Mouse (Mus musculus) macrophage (primary cell): Measurements from ENCODE around the gene Gm9803. TPM values are rescaled to one million over a fixed set of nuclear protein-coding genes. Genes with fewer than 3 reads are reported as not detected.

Experiments
- H3K27ac ChIP-seq: fragments of 350-480 bp; formaldehyde crosslinking; 2 replicates; pipeline ENCODE4 v1.9.0; 2021
- H3K36me3 ChIP-seq: fragments of 350-480 bp; formaldehyde crosslinking; 2 replicates; pipeline ENCODE4 v1.9.0; 2021; ENCODE audit errors: inconsistent target
- H3K4me3 ChIP-seq: fragments of 350-480 bp; formaldehyde crosslinking; 2 replicates; pipeline ENCODE4 v1.9.0; 2021; ENCODE audit errors: inconsistent target
- H3K79me2 ChIP-seq: fragments of 350-480 bp; formaldehyde crosslinking; 2 replicates; pipeline ENCODE4 v1.9.0; 2021; ENCODE audit errors: inconsistent target
- WGBS: methylation state at CpG from one replicate; pipeline ENCODE4 v1.1.7; 2026; ENCODE audit warnings: inconsistent platforms; ENCODE audit not compliant: missing documents; 5-methylcytosine and 5-hydroxymethylcytosine counted together
- polyA plus RNA-seq: library from polyadenylated mRNA; stranded (reverse); fragments of 250-400 nt; gene quantifications from 3 replicates; pipeline ENCODE4 v1.2.4, GENCODE M21; 2018; ENCODE audit warnings: inconsistent platforms

Gene Gm9803
- polyA plus RNA-seq, 1 experiment from 2014 or later: 0.69 TPM

DNA sequence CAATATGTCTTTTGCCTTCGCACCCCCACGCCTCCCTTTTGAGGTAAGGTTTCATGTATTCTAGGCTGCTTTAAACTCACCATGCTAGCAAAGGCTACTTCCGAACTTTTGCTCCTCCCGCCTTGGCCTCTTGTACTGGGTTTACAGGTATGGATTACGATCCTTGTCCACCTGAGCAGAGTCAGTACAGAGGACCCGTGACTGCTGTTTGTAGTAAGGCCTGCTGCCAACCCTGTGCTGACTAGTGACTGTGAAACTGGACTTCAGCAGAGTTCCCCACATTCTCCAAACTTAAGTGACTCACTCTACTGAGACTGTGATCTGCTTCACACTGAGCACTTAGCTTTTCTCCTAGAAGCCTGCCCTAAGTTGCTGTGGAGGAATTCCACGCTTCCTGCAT is 13.8 kb downstream of the Gm9803 start:
- Histone ChIP-seq H3K36me3 (peaks cover 8% of the 10 kb centered on the region), H3K79me2 (peaks cover 18% of the 10 kb centered on the region; the same call in 1 of the 2 replicates), H3K4me3 (no peak overlapping the region), H3K27ac (no peak overlapping the region)
- WGBS: 100% methylated on average over 7 of the region's 7 CpGs

DNA sequence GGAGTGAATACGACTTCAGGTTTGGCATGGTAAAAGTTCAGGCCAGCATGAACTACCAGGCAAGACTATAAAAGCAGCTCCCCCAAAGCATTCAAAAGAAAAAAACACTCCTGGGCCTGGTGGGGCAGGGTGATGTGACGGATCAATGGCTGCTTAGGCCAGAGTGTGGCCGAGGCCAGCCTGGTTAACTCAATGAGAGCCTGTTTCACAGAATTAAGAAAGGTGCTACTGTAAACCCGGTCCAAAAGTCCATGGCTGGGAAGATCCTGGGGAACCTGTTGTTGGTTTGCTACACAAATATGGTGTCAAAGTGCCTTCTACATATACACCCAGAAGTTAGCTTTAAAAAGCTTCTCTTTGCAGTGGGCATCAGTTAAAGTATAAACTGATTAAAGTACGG is 14.9 kb downstream of the Gm9803 start:
- Histone ChIP-seq H3K79me2 (peaks cover 18% of the 10 kb centered on the region; the same call in 1 of the 2 replicates), H3K36me3 (no peaks in the 10 kb centered on the region), H3K27ac (no peak overlapping the region), H3K4me3 (no peak overlapping the region)
- whole genome bisulfite sequencing: 91% methylated on average over 5 of the region's 5 CpGs

DNA sequence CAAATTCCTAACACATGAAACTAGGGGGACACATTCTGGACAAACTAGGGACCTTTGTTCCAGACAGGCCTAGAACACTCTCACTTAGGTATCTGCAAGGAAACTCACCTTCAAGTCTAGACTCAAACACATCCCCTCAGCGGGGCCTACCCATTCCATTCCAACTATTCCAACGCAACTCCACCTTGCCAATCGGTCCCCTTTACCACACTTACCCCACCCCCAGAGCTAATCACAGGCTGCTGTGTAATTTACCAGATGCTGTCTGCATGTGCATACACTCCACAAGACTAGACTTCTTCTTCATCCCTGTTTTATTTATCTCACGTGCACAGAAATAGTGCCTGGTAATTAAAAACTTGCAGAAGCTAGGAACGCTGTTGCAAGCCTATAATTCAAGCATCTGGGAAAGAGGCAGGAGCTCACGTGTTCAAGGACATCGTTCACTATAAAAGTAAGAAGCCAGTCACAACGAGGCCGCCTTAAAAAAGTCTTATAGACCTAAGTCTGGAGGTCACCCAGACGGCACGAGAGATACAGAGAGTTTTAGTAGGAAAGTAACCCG is 15.9 kb downstream of the Gm9803 start:
- no peaks in the 10 kb centered on the region for H3K36me3 ChIP-seq
- WGBS: 24% methylated on average over 12 of the region's 12 CpGs
- peaks cover 18% of the 10 kb centered on the region; the same call in 1 of the 2 replicates for H3K79me2 ChIP-seq
- 0 out of 2 replicates have a peak overlapping the region, but pooled peaks have one; percentile 32 for H3K27ac ChIP-seq
- peak overlapping the region; percentile 89 for H3K4me3 ChIP-seq

DNA sequence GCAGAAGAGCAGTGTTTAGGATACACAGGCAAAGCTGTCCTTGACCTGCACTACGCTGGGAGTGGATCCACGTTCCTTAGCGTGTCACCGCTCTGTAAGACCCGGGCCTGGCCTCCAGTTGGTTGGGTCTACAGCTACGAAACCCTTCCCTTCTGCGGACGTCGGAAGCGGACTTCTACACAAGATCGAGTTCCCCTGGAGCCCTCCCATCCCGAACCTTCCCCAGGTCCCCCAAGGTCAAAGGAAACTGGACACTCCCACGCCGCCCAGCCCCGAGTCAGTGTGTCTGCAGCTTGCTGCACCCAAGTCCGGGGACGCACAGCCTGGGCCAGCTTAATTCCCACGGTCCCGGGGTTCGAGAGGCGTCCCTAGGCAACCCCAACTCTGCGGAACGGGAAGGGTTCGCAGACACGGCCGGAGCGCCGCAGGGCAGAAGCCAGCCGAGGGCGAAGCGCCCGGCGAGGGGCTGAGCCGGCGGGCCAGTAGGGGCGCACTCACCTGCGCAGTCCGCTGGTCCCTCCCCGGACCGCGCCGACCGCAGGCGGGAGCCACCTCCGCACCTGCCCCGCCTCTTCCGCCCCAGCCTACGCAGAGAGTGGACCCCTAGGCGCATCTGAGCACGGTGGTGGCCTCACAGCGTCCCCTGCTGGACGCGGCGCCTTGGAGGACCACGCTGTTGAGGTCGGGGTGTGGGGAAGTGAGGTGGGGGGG is 16.7 kb downstream of the Gm9803 start, which contains the start of gene 1700021F05Rik:
TSS of gene 1700021F05Rik (minus strand) at position 553 of the 711 bp plus-strand sequence.
- H3K27ac ChIP-seq: peak within 1 kb of the TSS; percentile 32
- WGBS: under 1% methylated on average over 47 of the region's 56 CpGs
- no peaks in the 10 kb centered on the region for H3K36me3 ChIP-seq
- H3K79me2 ChIP-seq: peaks cover 18% of the 10 kb centered on the region; the same call in 1 of the 2 replicates
- peak within 1 kb of the TSS; percentile 89 for H3K4me3 ChIP-seq

DNA sequence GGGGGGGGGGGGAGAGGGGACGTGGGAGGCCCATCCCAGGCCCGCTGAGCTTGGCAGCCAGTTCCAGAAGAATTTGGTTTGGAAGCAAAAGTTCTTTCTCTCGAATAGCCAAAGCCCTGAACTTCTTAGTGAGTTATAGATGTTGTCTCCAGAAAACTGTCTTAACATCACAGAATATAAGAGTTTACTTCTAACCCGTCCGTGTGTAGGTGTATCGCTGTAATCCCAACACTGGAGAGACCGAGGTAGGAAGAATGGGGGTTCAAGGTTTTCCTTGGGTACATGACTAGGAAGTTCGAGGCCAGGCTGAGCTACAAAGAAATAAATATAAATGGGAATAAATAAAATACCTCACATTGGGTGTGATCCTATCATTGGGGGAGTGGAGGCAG is 17.3 kb downstream of the Gm9803 start:
- no peaks in the 10 kb centered on the region for H3K36me3 ChIP-seq
- H3K79me2 ChIP-seq: peaks cover 18% of the 10 kb centered on the region; the same call in 1 of the 2 replicates
- WGBS: 50% methylated on average over 6 of the region's 8 CpGs
- no peak overlapping the region for H3K27ac ChIP-seq
- no peak overlapping the region for H3K4me3 ChIP-seq

DNA sequence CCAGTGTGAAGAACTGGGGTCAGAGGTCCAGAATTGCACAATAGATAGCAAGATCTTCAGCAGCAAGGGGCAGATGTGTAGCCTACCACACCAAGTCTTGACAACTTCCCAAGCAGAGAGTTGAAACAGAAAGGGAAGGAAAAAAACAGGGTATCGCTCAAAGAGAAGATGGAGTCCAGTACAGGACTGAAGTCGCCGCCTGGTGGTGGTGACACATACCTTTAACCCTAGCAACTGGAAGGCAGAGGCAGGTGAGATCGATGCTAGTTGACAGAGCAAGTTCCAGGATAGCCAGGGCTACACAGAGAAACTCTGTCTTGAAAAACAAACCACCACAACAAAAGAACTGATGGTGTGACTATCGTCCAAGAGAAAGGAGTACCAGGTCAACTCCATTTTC is 25.5 kb downstream of the Gm9803 start:
- no peak overlapping the region for H3K4me3 ChIP-seq
- H3K27ac ChIP-seq: no peak overlapping the region
- no peaks in the 10 kb centered on the region for H3K79me2 ChIP-seq
- H3K36me3 ChIP-seq: no peaks in the 10 kb centered on the region
- 78% methylated on average over 5 of the region's 5 CpGs for WGBS

DNA sequence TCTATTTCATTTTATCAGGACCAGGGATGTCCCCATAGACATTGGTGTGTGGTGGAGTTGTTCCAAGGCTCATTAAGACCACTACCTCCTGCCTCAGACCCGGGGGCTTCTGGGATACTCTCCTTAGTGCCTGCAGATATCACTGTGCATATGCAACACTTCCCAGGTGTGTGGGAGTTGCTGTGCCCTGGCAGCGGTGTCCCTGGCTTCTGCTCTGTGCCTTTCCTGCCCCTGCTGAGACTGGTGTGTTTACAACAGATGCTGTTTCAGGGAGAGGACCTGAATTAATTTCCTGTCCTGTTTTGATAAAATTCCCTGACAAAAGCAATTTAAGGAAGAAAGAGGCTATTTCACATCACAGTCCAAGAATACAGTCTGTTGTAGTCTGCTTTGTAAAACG is 27.0 kb downstream of the Gm9803 start:
- H3K27ac ChIP-seq: no peak overlapping the region
- H3K36me3 ChIP-seq: no peaks in the 10 kb centered on the region
- H3K4me3 ChIP-seq: no peak overlapping the region
- WGBS: 80% methylated on average over 3 of the region's 3 CpGs
- H3K79me2 ChIP-seq: no peaks in the 10 kb centered on the region

DNA sequence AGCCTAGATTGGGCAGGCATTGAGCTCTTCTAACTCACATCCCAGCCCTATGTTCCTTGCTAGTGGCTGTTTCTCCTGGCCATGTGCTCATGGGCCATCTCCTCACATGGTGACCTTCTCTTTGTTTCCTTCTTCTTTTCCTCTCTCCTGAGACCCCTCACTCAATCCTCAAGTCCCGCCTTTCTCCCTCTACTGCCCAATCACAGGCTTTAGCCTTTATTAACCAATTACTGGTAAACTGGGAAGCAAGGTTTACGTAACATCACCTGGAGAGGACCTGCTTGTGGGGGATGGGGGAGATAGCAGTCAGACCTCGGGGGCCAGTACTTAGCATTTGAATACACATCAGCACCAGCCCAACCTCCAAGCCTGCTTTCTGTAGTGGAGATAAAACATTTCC is 27.5 kb downstream of the Gm9803 start:
- Histone ChIP-seq H3K36me3 (no peaks in the 10 kb centered on the region), H3K4me3 (no peak overlapping the region), H3K27ac (no peak overlapping the region), H3K79me2 (no peaks in the 10 kb centered on the region)
- 87% methylated on average over 3 of the region's 3 CpGs for WGBS

DNA sequence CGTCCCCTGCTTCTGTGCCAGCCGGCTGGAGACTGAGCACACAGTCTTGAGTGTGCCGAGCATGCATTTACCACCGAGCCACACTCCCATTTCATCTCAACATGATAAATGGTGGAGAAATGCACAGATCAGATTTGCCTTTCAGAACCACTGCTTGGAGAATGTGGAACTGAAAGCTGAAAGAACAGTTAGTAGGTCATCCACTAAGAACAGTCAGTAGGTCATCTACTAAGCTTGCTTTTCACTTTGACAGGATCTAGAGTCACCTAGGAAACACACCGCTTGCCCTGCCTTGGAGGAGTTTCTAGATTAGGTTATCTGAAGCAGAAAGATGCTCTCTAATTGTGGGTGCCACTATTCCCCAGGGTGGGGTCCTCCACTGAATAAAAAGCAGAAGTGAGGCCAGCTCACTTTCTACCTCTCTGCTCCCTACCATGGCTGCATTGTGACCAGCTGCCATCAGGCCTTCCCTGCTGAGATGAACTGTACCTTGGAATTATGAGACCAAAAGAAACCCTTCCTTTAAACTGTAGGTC is 33.8 kb downstream of the Gm9803 start:
- no peaks in the 10 kb centered on the region for H3K36me3 ChIP-seq
- no peaks in the 10 kb centered on the region for H3K79me2 ChIP-seq
- no peak overlapping the region for H3K4me3 ChIP-seq
- H3K27ac ChIP-seq: no peak overlapping the region
- 89% methylated on average over 5 of the region's 5 CpGs for WGBS

DNA sequence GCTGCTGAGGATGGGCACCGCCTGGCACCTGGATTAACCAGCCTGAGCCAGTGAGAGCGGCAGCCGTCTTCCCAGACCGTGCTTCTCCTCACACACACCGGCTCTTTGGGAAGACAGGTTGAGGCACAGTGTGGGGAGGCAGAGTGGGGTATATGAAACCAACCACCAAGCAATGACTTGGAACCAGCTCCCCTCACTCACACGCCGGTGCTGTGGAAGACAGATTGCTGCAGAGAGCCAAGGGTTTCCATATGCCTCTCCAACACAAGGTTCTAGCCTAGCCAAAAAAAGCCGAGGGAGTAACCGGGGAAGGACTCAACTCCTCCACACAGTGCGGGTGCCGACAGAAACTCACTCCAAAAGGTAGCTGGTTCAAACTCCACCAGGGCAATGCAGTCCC is 35.4 kb downstream of the Gm9803 start:
- Histone ChIP-seq H3K4me3 (no peak overlapping the region), H3K27ac (no peak overlapping the region), H3K36me3 (no peaks in the 10 kb centered on the region), H3K79me2 (no peaks in the 10 kb centered on the region)
- 92% methylated on average over 11 of the region's 11 CpGs for WGBS

DNA sequence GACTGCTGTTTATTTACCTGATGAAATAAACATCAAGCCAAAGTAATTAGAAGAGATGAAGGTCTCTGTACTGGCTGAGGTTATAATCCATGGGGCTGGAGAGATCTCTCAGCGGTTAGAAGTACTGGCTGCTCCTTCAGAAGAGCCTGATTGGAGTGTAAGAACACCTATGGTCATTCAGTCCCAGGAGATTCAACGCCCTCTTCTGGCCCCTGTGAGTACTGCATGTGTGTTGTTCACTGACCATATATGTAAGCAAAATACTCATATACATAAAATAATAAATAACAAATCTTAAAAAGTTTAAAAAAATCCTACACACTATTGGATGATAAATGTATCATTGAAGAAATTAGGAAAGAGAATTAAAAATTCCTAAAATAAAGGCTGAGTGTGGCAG is 36.9 kb downstream of the Gm9803 start:
- H3K27ac ChIP-seq: no peak overlapping the region
- H3K36me3 ChIP-seq: no peaks in the 10 kb centered on the region
- H3K4me3 ChIP-seq: no peak overlapping the region
- H3K79me2 ChIP-seq: no peaks in the 10 kb centered on the region
- WGBS: 47% methylated on average over 2 of the region's 2 CpGs

DNA sequence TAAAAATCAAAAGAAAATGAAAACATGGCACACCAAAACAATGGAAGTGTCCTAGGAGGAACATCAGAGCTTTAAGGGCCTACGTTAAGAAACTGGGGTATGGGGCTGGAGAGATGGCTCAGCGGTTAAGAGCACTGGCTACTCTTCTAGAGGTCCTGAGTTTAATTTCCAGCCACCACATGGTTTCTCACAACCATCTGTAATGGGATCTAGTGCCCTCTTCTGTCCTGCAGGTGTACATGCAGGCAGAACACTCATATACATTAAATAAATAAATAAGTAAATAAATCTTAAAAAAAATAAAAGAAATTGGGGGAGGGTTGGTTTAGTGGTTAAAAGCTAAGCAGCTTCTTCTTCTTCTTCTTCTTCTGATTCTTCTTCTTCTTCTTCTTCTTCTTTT is 37.4 kb downstream of the Gm9803 start:
- no peaks in the 10 kb centered on the region for H3K79me2 ChIP-seq
- 100% methylated on average over 2 of the region's 2 CpGs for WGBS
- H3K36me3 ChIP-seq: no peaks in the 10 kb centered on the region
- H3K27ac ChIP-seq: no peak overlapping the region
- no peak overlapping the region for H3K4me3 ChIP-seq
